Mouse (Mus musculus) urinary bladder, postnatal 10 days (tissue): ENCODE data around the gene Gm49321.

Source experiments
- DNase-seq: peaks from one replicate; pipeline ENCODE4 v3.0.0; 2022; ENCODE audit warnings: low spot score

Gene Gm49321

GRCm38 (mm10) chr12:73937353-73937752 is at the start of gene Gm49321:
TSS of gene Gm49321 (plus strand) at chr12:73937653.
- DNase-seq, result no peak

DNA sequence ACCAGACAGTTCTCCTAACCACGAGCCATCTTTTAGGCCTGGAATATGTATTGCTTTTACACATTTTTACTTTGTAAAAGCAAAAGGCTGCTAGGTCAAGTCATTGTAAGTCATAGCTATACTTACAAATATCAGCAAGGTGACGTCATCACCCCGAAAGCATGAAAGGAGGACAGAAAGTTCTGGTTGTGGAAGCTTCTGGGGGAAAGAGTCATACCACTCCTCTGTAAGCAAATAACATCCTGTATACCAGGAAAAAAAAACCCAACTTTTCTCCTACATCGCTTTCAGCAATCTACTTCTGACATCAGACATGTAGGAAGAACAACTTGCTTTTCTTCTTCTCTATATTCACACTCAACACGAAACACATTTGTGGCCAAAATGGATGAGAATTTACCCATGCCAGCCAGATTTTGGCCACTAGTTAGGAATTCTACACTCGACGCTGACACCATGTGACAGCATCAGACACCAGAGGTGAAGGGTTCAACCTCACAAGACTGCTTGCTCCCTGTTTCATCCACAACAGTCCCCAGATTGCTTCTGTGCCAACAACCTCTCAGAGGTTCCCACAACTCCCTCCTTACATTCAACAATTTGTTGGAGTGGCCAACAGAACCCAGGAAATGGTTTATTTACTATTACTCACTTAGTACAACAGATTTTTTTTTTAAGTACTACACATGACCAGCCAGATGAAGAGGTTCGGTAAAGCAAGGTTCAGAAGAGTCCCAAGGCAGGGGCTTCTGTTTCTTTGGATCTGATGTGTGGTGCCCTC is 49.3 kb upstream of the Gm49321 start:
- DNase-seq, result no peak

DNA sequence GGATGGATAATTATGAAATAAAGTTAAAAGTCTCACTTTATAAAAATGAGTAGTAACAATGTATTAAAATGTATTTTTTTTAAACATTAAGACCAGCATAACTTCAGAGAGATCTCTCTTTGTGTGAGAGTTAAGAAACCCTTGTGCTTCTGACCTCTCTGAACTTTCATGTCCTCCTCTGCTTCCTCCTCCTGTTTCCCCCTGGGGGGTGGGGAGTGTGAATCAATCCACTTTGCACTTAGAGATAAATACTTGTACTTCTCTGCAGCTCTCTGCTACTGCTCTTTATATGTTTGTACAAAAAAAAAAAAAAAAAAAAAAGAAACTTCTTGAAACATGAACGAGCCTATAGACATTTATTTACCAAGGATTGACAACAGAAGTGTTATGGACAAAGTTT is 47.9 kb upstream of the Gm49321 start:
- DNase-seq, result no peak

- DNase-seq, result no peak
Measured at GRCm38 (mm10) chr12:73890086-73890485, 47.4 kb upstream of the Gm49321 start.

GRCm38 (mm10) chr12:73892616-73893015 is 44.8 kb upstream of the Gm49321 start:
- DNase-seq, result no peak

DNA sequence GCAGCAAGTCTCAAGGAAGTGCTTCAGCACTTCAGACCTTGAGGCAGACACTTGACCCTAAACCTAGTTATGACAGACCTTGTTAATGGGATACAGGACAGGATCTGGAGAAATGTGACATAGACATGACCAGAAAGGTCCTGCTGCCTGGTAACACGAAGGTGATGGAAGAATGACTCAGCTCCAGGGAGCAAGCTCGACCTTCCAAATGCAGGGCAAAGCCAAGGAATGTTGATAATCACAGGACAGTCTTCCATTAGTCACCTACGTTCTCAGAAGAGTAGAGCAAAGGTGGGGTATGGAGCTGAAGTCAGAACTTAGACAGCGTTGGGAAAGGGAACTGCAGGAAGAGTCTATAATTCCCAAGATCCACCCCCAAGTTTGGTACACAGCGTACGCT is 42.6 kb upstream of the Gm49321 start:
- DNase-seq, result no peak

GRCm38 (mm10) chr12:73895674-73896073 is 41.8 kb upstream of the Gm49321 start:
- no peak for DNase-seq

DNA sequence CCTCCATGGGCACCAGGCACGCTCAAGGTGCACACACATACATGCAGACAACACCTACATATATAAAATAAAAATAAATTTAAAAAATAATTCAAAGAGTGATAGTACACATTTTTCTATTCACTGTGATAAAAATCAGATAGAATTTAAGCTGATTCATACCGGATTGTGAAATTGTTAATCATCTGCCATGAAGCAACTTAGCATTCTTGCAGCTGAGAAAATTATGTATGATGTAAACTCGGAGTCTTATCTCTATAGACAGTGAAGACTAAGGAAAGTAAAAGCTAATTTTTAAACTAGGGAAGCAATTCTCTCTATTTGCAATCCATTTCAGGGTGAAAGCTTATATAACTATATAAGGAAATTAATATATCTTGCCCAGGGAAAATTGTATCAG is 41.0 kb upstream of the Gm49321 start:
- no peak for DNase-seq

DNA sequence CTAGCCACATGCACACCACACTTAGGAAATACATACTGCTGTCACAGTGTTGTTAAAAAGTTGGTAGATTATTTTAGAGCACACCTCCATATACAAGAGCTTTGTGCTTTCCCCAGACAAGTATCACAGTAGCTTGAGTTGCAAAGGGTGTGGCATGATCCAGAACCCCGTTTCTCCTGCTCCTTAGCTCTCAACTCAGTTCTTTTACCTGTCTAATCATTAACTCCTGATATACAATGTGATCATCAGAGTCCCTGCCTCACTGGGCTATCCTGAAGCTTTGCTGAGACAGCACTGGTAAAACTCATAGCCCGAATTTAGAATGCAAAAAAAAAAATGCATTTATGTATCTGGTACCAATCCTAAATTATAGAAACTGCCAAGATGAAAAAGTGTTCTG is 39.2 kb upstream of the Gm49321 start:
- DNase-seq, result no peak

DNA sequence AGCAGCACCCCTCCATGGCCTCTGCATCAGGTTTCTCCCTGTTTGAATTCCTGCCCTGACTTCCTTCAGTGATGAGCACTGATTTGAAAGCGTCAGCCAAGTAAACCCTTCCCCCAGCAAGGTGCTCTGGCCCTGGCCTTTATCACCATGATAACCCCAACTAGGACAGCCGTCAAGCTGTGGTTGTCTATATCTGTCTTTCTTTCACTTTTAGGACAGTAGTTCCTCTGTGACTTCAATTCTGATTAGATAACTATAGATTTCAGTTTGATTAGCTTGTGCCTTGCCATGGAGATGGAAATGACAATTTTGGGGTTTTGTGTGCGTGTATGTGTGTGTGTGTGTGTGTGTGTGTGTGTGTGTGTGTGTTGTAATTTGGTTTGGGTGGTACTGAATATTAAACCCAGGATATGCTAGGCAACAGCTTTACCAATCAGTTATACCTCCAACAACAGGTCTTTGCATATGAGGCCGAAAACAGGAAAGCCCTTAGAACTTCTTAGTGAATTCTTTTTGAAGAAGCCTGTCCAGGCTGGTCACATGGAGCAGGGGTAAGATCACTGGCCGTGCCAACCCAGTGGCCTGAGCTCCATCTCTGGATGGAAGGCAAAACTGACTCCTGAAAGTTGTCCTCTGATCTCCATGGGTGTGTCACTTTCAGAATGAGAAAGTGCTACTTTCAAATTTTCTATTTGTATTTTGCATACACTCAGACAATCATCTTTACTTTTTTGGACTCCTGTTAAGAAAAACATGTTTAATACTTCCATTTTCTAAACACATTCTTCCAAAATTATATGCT is 33.1 kb upstream of the Gm49321 start:
- no peak for DNase-seq

- DNase-seq, result no peak
Measured at GRCm38 (mm10) chr12:73905041-73905440, 32.4 kb upstream of the Gm49321 start.

GRCm38 (mm10) chr12:73905555-73905954 is 31.9 kb upstream of the Gm49321 start:
- no peak for DNase-seq

DNA sequence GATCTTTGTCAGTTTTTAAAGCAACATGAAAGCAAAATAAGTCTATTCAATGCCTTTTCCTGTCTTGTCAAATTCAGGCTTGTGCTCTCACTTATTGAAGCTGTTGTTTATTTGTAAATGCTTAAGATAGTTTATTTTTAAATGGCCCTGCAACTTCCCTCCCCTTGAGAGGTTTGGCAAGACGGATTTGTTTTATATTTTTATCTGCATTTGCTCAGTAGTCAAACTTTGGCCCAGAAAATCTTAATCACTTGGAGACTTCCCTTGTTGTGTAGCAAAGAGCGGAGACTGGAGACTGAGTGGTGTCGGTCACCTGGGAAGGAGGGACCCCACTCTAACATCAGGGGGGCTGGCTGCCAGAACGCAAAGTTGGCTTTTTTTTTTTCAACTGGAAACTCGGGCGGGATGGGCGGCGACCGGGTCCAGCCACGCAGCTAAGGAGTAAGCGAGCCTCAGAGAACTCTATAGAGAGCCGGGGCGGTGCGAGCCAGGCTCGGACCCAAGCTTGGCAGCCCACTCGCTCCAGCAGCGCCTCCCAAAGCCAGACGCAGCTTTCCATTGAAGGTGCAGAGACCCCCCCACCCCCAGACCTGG is 30.3 kb upstream of the Gm49321 start:
- no peak for DNase-seq

DNA sequence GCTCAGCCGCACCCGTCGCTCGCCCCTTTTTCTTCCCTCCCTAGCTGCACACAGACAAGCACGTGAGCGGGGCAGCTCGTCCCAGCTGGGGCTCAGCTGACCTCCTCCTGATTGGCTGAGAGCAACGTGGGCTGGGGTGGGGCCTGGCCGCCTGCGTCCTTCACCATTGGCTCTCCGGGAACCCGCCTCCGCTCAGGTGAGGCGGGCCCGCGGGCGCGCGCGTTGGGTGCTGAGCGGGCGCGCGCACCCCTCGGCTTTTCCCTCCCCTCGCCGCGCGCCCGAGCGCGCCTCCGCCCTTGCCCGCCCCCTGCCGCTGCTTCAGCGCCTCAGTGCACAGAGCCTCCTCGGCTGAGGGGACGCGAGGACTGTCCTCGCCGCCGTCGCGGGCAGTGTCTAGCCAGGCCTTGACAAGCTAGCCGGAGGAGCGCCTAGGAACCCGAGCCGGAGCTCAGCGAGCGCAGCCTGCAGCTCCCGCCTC is 29.7 kb upstream of the Gm49321 start:
- peak; percentile 92 for DNase-seq

- DNase-seq, result no peak
Measured at GRCm38 (mm10) chr12:73908274-73909012, 29.0 kb upstream of the Gm49321 start.

- DNase-seq, result no peak
Measured at GRCm38 (mm10) chr12:73909013-73909575, 28.4 kb upstream of the Gm49321 start.

GRCm38 (mm10) chr12:73918479-73918878 is 19.0 kb upstream of the Gm49321 start:
- no peak for DNase-seq

GRCm38 (mm10) chr12:73930266-73930665 is 7.2 kb upstream of the Gm49321 start:
- no peak for DNase-seq

GRCm38 (mm10) chr12:73931274-73931673 is 6.2 kb upstream of the Gm49321 start:
- no peak for DNase-seq

GRCm38 (mm10) chr12:73934528-73934927 is 2.9 kb upstream of the Gm49321 start:
- no peak for DNase-seq

DNA sequence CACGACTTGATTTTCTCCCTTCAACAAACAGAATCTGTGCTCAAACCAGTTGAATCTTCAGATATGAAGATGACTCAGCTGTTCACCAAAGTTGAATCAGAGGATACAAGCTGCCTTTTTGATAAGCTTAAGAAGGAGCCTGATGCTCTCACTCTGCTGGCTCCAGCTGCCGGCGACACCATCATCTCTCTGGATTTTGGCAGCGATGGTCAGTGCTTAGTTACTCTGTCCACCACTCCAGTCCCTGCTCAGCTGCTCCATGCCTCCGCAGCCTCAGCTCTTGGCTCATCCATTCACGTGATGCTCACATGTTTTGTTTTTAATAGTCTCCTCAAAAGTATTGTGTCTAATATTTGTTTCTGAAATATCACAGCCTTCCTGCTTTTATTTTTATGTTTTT is 2.1 kb downstream of the Gm49321 start:
- DNase-seq, result no peak

DNA sequence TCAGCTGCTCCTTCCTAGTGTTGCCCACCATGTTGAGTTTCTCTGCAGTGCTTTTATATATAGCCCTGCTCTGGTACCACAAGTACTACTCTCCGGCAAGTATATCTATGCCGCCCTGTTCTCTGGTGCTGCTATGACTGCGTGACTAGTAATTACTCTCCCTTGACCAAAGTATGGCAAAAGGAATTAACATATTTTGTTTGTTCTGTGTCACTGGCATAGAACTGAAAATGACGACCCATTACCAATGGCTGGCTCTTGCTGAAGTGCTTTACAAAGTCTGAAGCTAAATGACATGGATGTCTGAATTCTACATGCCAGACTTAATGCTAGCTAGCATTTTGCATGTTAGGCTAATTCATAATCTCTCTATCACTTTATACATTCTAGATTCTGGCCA is 11.0 kb downstream of the Gm49321 start:
- DNase-seq, result no peak
